Mouse (Mus musculus) embryonic facial prominence, embryonic 12.5 days (tissue): ENCODE measurements at regions not wholly inside any gene's neighbourhood (a gene's known extent, or its start where the extent isn't known, plus 50 kb on each side); places are given as distances from the start of the nearest gene placed in this dataset.

ENCODE experiments used
- ATAC-seq: fragments of 200-750 bp; cut with Nextera tagmentation; 2 replicates; pipeline ENCODE4 v1.8.0; 2017; ENCODE audit not compliant: insufficient number of reproducible peaks, insufficient read depth, low FRiP score, low TSS enrichment
- H3K27ac ChIP-seq: fragments of 300-500 bp; sonication (generic); 2 replicates; pipeline ENCODE4 v1.5.1; 2016; ENCODE audit warnings: mild to moderate bottlenecking
- H3K27me3 ChIP-seq: fragments of 300-500 bp; sonication (generic); 2 replicates; pipeline ENCODE4 v1.6.1; 2016; ENCODE audit warnings: mild to moderate bottlenecking, moderate library complexity
- H3K36me3 ChIP-seq: fragments of 300-500 bp; sonication (generic); 2 replicates; pipeline ENCODE4 v1.6.1; 2016; ENCODE audit warnings: mild to moderate bottlenecking
- H3K4me1 ChIP-seq: fragments of 300-500 bp; sonication (generic); 2 replicates; pipeline ENCODE4 v1.6.1; 2016
- H3K4me2 ChIP-seq: fragments of 300-500 bp; sonication (generic); replicated peaks from 2 replicates; pipeline ENCODE4 v1.6.1; 2016; ENCODE audit warnings: mild to moderate bottlenecking, moderate library complexity
- H3K4me3 ChIP-seq: fragments of 300-500 bp; sonication (generic); 2 replicates; pipeline ENCODE4 v1.5.1; 2016; ENCODE audit warnings: mild to moderate bottlenecking
- H3K9ac ChIP-seq: fragments of 300-500 bp; sonication (generic); 2 replicates; pipeline ENCODE4 v1.6.1; 2016; ENCODE audit warnings: mild to moderate bottlenecking, moderate library complexity
- H3K9me3 ChIP-seq: fragments of 300-500 bp; sonication (generic); 2 replicates; pipeline ENCODE4 v1.6.1; 2016; ENCODE audit warnings: mild to moderate bottlenecking, moderate library complexity
- WGBS: fragments of 180-500 bp; shearing (Covaris S2); methylation state at CpG from one replicate; pipeline ENCODE4 v1.1.7; 2016; 5-methylcytosine and 5-hydroxymethylcytosine counted together

- Histone ChIP-seq H3K9ac (no peak overlapping the region), H3K4me3 (peak overlapping the region; percentile 9; the same call in 1 of the 2 replicates), H3K27ac (no peak overlapping the region), H3K27me3 (peaks cover 22% of the 10 kb centered on the region; the same call in 1 of the 2 replicates), H3K9me3 (no peaks in the 10 kb centered on the region), H3K4me2 (peak overlapping the region; percentile 39), H3K36me3 (no peaks in the 10 kb centered on the region), H3K4me1 (0 out of 2 replicates have a peak, but pooled peaks cover 2% of the 10 kb centered on the region)
- ATAC-seq: peak; percentile 74; the same call in 1 of the 2 replicates
- 10% methylated on average over 36 of the region's 36 CpGs for WGBS
Observed at GRCm38 (mm10) chr12:118457493-118458408, 156.5 kb upstream of the Sp4 start.

- Histone ChIP-seq H3K4me1 (no peaks in the 10 kb centered on the region), H3K9ac (no peak overlapping the region), H3K4me2 (no peak overlapping the region), H3K36me3 (no peaks in the 10 kb centered on the region), H3K4me3 (no peak overlapping the region), H3K9me3 (no peaks in the 10 kb centered on the region), H3K27ac (no peak overlapping the region), H3K27me3 (0 out of 2 replicates have a peak, but pooled peaks cover 18% of the 10 kb centered on the region)
- WGBS: 26% methylated on average over 1 of the region's 1 CpGs
- ATAC-seq: no peak
Observed at GRCm38 (mm10) chr12:118455609-118456008, 154.4 kb upstream of the Sp4 start.

GRCm38 (mm10) chr12:118439626-118440025 lies 138.4 kb upstream of the Sp4 start:
- H3K4me3 ChIP-seq: no peak overlapping the region
- no peaks in the 10 kb centered on the region for H3K9me3 ChIP-seq
- H3K4me1 ChIP-seq: no peaks in the 10 kb centered on the region
- H3K9ac ChIP-seq: no peak overlapping the region
- H3K36me3 ChIP-seq: no peaks in the 10 kb centered on the region
- H3K27ac ChIP-seq: no peak overlapping the region
- no peak for ATAC-seq
- WGBS: 76% methylated on average over 3 of the region's 3 CpGs
- H3K27me3 ChIP-seq: no peaks in the 10 kb centered on the region
- H3K4me2 ChIP-seq: no peak overlapping the region

- Histone ChIP-seq H3K36me3 (no peaks in the 10 kb centered on the region), H3K4me3 (no peak overlapping the region), H3K9ac (no peak overlapping the region), H3K27ac (no peak overlapping the region), H3K4me1 (no peaks in the 10 kb centered on the region), H3K27me3 (no peaks in the 10 kb centered on the region), H3K4me2 (no peak overlapping the region), H3K9me3 (no peaks in the 10 kb centered on the region)
- 79% methylated on average over 5 of the region's 5 CpGs for WGBS
- ATAC-seq: no peak
Observed at GRCm38 (mm10) chr12:118438882-118439281, 137.6 kb upstream of the Sp4 start.

GRCm38 (mm10) chr12:118432703-118433102 lies 131.5 kb upstream of the Sp4 start:
- ATAC-seq: no peak
- Histone ChIP-seq H3K4me1 (no peaks in the 10 kb centered on the region), H3K4me3 (no peak overlapping the region), H3K36me3 (no peaks in the 10 kb centered on the region), H3K27ac (no peak overlapping the region), H3K9ac (no peak overlapping the region), H3K9me3 (no peaks in the 10 kb centered on the region), H3K27me3 (no peaks in the 10 kb centered on the region), H3K4me2 (no peak overlapping the region)
- WGBS: 73% methylated on average over 4 of the region's 4 CpGs

- Histone ChIP-seq H3K27ac (no peak overlapping the region), H3K4me2 (no peak overlapping the region), H3K4me1 (no peaks in the 10 kb centered on the region), H3K9ac (no peak overlapping the region), H3K36me3 (no peaks in the 10 kb centered on the region), H3K4me3 (no peak overlapping the region), H3K27me3 (no peaks in the 10 kb centered on the region), H3K9me3 (no peaks in the 10 kb centered on the region)
- WGBS: 70% methylated on average over 5 of the region's 5 CpGs
- ATAC-seq: no peak
Observed at GRCm38 (mm10) chr12:118428384-118428783, 127.1 kb upstream of the Sp4 start.

GRCm38 (mm10) chr12:118415956-118416355 lies 114.7 kb upstream of the Sp4 start:
- Histone ChIP-seq H3K36me3 (no peaks in the 10 kb centered on the region), H3K9me3 (0 out of 2 replicates have a peak, but pooled peaks cover 4% of the 10 kb centered on the region), H3K4me1 (no peaks in the 10 kb centered on the region), H3K4me3 (no peak overlapping the region), H3K9ac (no peak overlapping the region), H3K27me3 (no peaks in the 10 kb centered on the region), H3K27ac (no peak overlapping the region), H3K4me2 (no peak overlapping the region)
- WGBS: 44% methylated on average over 1 of the region's 1 CpGs
- no peak for ATAC-seq

- Histone ChIP-seq H3K4me1 (no peaks in the 10 kb centered on the region), H3K9me3 (no peaks in the 10 kb centered on the region), H3K36me3 (no peaks in the 10 kb centered on the region), H3K4me2 (no peak overlapping the region), H3K4me3 (no peak overlapping the region), H3K27me3 (no peaks in the 10 kb centered on the region), H3K27ac (no peak overlapping the region), H3K9ac (no peak overlapping the region)
- no peak for ATAC-seq
- WGBS: 64% methylated on average over 7 of the region's 7 CpGs
Observed at GRCm38 (mm10) chr12:118411767-118412430, 110.7 kb upstream of the Sp4 start.

- Histone ChIP-seq H3K4me3 (no peak overlapping the region), H3K4me1 (no peaks in the 10 kb centered on the region), H3K27me3 (no peaks in the 10 kb centered on the region), H3K36me3 (no peaks in the 10 kb centered on the region), H3K9me3 (no peaks in the 10 kb centered on the region), H3K4me2 (no peak overlapping the region), H3K9ac (no peak overlapping the region), H3K27ac (no peak overlapping the region)
- ATAC-seq: no peak
Observed at GRCm38 (mm10) chr12:118410917-118411316, 109.7 kb upstream of the Sp4 start.

- Histone ChIP-seq H3K36me3 (no peaks in the 10 kb centered on the region), H3K4me2 (no peak overlapping the region), H3K9ac (no peak overlapping the region), H3K4me3 (no peak overlapping the region), H3K27ac (no peak overlapping the region), H3K9me3 (no peaks in the 10 kb centered on the region), H3K27me3 (no peaks in the 10 kb centered on the region), H3K4me1 (no peaks in the 10 kb centered on the region)
- no peak for ATAC-seq
Observed at GRCm38 (mm10) chr12:118405135-118405534, 103.9 kb upstream of the Sp4 start.

- H3K4me1 ChIP-seq: no peaks in the 10 kb centered on the region
- no peak for ATAC-seq
- no peak overlapping the region for H3K9ac ChIP-seq
- 46% methylated on average over 5 of the region's 5 CpGs for WGBS
- H3K4me2 ChIP-seq: no peak overlapping the region
- H3K9me3 ChIP-seq: no peaks in the 10 kb centered on the region
- no peak overlapping the region for H3K4me3 ChIP-seq
- H3K27me3 ChIP-seq: no peaks in the 10 kb centered on the region
- H3K27ac ChIP-seq: no peak overlapping the region
- no peaks in the 10 kb centered on the region for H3K36me3 ChIP-seq
Observed at GRCm38 (mm10) chr12:118404171-118404570, 102.9 kb upstream of the Sp4 start.

GRCm38 (mm10) chr12:118403519-118404087 lies 102.4 kb upstream of the Sp4 start:
- no peak for ATAC-seq
- Histone ChIP-seq H3K9me3 (no peaks in the 10 kb centered on the region), H3K4me3 (no peak overlapping the region), H3K27ac (no peak overlapping the region), H3K36me3 (no peaks in the 10 kb centered on the region), H3K27me3 (no peaks in the 10 kb centered on the region), H3K4me2 (no peak overlapping the region), H3K4me1 (no peaks in the 10 kb centered on the region), H3K9ac (no peak overlapping the region)
- WGBS: 65% methylated on average over 4 of the region's 4 CpGs
